Mouse (Mus musculus) G1E (cell line): ENCODE measurements around the gene Rest.

ENCODE experiments used
- CTCF ChIP-seq: IDR thresholded peaks from 2 replicates; pipeline ENCODE4 v1.5.1; 2012; ENCODE audit warnings: low read depth, low read length, inconsistent platforms, mixed read lengths
- GATA1 ChIP-seq: IDR thresholded peaks from 2 replicates; pipeline ENCODE4 v1.6.1; 2012; ENCODE audit warnings: borderline replicate concordance, low read length, inconsistent platforms, mixed read lengths
- GATA2 ChIP-seq: IDR thresholded peaks from 2 replicates; pipeline ENCODE4 v1.6.1; 2012; ENCODE audit warnings: low read depth, low read length, inconsistent platforms, borderline replicate concordance
- POLR2AphosphoS5 ChIP-seq: IDR thresholded peaks from 2 replicates; pipeline ENCODE4 v1.6.1; 2012; ENCODE audit warnings: low read depth, low read length, inconsistent platforms; ENCODE audit not compliant: insufficient replicate concordance
- TAL1 ChIP-seq: conservative IDR thresholded peaks from 2 replicates; pipeline ENCODE4 v1.6.1; 2012; ENCODE audit warnings: low read depth, low read length, inconsistent platforms, mixed read lengths

GRCm38 (mm10) chr5:77259315-77259714 is 6.0 kb upstream of the Rest start:
- no peak for TF ChIP-seq CTCF
- no peak for TF ChIP-seq GATA1
- no peak for TF ChIP-seq POLR2AphosphoS5
- TF ChIP-seq TAL1, result no peak
- TF ChIP-seq GATA2, result no peak
